Mouse (Mus musculus): ENCODE measurements around the gene Inpp5e. TPM values are rescaled to one million over a fixed set of nuclear protein-coding genes. Genes with fewer than 3 reads are reported as not detected.
A peak's percentile ranks its signal among the peaks of the same experiment; 100 is the strongest.

Inpp5e gene
- total and polyA plus RNA-seq, 3 experiments, result 7.6 to 23.0 (median 16.0) TPM

DNA sequence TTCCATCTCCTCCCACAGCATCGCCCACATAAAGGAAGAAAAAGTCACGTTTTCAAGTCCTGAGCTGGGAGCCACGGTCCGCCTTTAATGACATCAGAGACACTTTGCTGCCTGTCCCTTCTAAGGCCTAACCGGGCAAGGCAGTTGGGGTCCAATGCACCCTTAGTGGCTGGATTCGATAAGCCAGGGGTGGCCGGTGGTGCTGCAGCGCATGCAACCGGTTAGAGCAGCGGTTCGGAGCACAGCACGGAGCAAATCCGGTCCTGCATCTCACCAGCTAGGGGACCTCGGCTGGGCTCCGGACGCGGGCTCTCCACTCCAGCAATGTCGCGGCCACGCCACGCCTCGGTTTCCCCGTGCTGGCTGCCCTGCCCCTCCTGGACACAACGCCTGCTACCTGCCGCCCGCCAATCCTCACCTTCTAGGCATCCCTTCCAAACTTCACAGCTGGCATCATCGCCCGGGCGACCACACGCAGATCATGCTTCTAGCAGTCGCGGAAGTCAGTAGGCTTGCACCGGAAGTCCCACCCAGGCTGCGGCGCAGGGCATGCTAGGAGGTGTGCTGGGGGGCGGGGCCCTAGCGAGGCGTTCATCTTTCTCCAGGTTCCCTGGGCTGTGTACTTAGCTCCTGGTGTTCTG, 28.8 kb downstream of the Inpp5e start, which contains the start of gene Snapc4:
Snapc4 (minus strand) TSS at position 523 of the 641 bp plus-strand sequence.
- H3K36me3 ChIP-seq (replicated peaks), result peaks cover 80% of the 10 kb centered on the region
- ATAC-seq (ENCODE audit: extremely low read depth, insufficient number of reproducible peaks, low FRiP score, poor library complexity, severe bottlenecking), result peak; percentile 84
- no peaks in the 10 kb centered on the region for H3K27me3 ChIP-seq (ENCODE audit: insufficient read depth, low read length)
- DNase-seq (ENCODE audit: low spot score), result peak; percentile 97
- peak within 1 kb of the TSS; percentile 96 for H3K4me3 ChIP-seq (ENCODE audit: low read depth, low read length)
- TF ChIP-seq GATA2 (IDR thresholded peaks at IDR 0.05; ENCODE audit: borderline replicate concordance, low read depth, low read length) (no peak), TAL1 (conservative IDR thresholded peaks at IDR 0.05; ENCODE audit: low read depth, low read length) (no peak), GATA1 (IDR thresholded peaks at IDR 0.05; ENCODE audit: borderline replicate concordance, low read length) (no peak), POLR2AphosphoS5 (IDR thresholded peaks at IDR 0.05; ENCODE audit: insufficient replicate concordance, low read depth, low read length) (no peak), CTCF (IDR thresholded peaks at IDR 0.05; ENCODE audit: low read depth, low read length) (no peak)
- H3K4me1 ChIP-seq (ENCODE audit: insufficient read depth, low read depth, low read length), result peaks cover 20% of the 10 kb centered on the region
- no peaks in the 10 kb centered on the region for H3K9me3 ChIP-seq (replicated peaks)

DNA sequence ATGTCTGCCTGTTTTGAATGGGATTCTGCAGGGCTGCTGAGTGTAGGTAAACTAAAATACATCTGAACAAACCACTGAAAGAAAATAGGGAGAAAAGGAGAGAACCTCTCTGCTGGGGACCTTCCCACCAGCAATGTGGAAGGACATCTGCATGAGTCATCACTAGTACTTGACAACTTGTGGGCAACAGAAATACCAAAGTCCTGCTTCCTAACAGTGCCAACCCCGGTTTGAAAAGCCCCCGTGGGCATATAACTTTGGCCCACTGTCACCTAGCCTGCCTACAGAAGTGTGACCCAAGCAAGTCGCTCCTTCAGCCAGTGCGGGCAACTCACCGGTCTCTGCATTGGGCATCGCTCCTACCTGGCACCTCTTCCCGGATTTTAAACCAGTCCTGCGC, 36.6 kb downstream of the Inpp5e start:
- Histone ChIP-seq H3K4me3 (ENCODE audit: low read depth, low read length) (no peak overlapping the region), H3K36me3 (replicated peaks) (peaks cover 100% of the 10 kb centered on the region), H3K27me3 (ENCODE audit: insufficient read depth, low read length) (no peaks in the 10 kb centered on the region), H3K9me3 (replicated peaks) (no peaks in the 10 kb centered on the region), H3K4me1 (ENCODE audit: insufficient read depth, low read depth, low read length) (no peaks in the 10 kb centered on the region)
- TF ChIP-seq GATA2 (IDR thresholded peaks at IDR 0.05; ENCODE audit: borderline replicate concordance, low read depth, low read length) (no peak), POLR2AphosphoS5 (IDR thresholded peaks at IDR 0.05; ENCODE audit: insufficient replicate concordance, low read depth, low read length) (no peak), GATA1 (IDR thresholded peaks at IDR 0.05; ENCODE audit: borderline replicate concordance, low read length) (no peak), TAL1 (conservative IDR thresholded peaks at IDR 0.05; ENCODE audit: low read depth, low read length) (no peak), CTCF (IDR thresholded peaks at IDR 0.05; ENCODE audit: low read depth, low read length) (no peak)
- ATAC-seq (ENCODE audit: extremely low read depth, insufficient number of reproducible peaks, low FRiP score, poor library complexity, severe bottlenecking), result no peak
- DNase-seq (ENCODE audit: low spot score), result no peak

DNA sequence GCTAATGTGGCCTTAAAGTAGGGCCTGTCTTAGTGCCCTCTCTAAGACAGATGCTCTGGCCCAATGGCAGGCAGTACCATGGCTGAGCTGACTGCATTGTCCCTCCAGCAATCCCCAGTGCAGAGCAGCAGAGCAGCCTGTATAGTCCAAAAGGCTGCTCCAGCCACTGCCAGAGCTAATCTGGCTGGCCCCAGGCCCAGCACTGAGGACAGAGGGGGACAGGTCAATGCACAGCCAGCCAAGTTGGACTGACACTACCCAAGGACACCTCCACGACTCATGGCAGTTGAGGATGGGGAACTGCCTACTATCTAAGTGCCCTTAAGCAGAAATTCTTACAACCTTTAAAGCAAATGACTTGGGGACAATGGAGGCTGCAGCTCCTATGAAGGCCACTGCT, 40.4 kb downstream of the Inpp5e start:
- no peaks in the 10 kb centered on the region for H3K9me3 ChIP-seq (replicated peaks)
- no peak overlapping the region for H3K4me3 ChIP-seq (ENCODE audit: low read depth, low read length)
- DNase-seq (ENCODE audit: low spot score) (no peak), ATAC-seq (ENCODE audit: extremely low read depth, insufficient number of reproducible peaks, low FRiP score, poor library complexity, severe bottlenecking) (no peak)
- TF ChIP-seq GATA2 (IDR thresholded peaks at IDR 0.05; ENCODE audit: borderline replicate concordance, low read depth, low read length) (no peak), GATA1 (IDR thresholded peaks at IDR 0.05; ENCODE audit: borderline replicate concordance, low read length) (no peak), CTCF (IDR thresholded peaks at IDR 0.05; ENCODE audit: low read depth, low read length) (no peak), TAL1 (conservative IDR thresholded peaks at IDR 0.05; ENCODE audit: low read depth, low read length) (no peak), POLR2AphosphoS5 (IDR thresholded peaks at IDR 0.05; ENCODE audit: insufficient replicate concordance, low read depth, low read length) (no peak)
- H3K4me1 ChIP-seq (ENCODE audit: insufficient read depth, low read depth, low read length), result no peaks in the 10 kb centered on the region
- no peaks in the 10 kb centered on the region for H3K27me3 ChIP-seq (ENCODE audit: insufficient read depth, low read length)
- H3K36me3 ChIP-seq (replicated peaks), result peaks cover 100% of the 10 kb centered on the region

DNA sequence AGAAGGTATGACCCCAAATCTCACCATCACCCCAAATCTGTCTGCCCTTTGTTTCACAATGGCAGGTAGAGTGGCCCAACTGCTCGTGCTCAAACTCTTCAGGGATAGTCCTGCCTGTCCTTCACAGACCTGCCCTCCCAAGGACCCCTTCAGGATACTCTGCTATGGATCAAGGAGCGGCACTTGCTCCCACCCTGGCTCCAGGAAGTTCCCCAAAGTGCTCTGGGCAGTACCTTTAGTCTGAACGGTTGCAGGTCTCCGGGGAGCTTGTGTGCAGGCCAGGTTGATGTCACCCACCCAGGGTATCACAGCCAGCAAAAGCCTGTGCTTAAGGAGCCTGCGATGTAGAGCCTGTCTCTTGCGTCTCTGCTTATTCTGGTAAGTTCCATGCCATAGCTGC, 41.1 kb downstream of the Inpp5e start:
- DNase-seq (ENCODE audit: low spot score) (no peak), ATAC-seq (ENCODE audit: extremely low read depth, insufficient number of reproducible peaks, low FRiP score, poor library complexity, severe bottlenecking) (no peak)
- Histone ChIP-seq H3K27me3 (ENCODE audit: insufficient read depth, low read length) (no peaks in the 10 kb centered on the region), H3K36me3 (replicated peaks) (peaks cover 100% of the 10 kb centered on the region), H3K4me1 (ENCODE audit: insufficient read depth, low read depth, low read length) (no peaks in the 10 kb centered on the region), H3K4me3 (ENCODE audit: low read depth, low read length) (no peak overlapping the region), H3K9me3 (replicated peaks) (no peaks in the 10 kb centered on the region)
- no peak for TF ChIP-seq GATA2 (IDR thresholded peaks at IDR 0.05; ENCODE audit: borderline replicate concordance, low read depth, low read length)
- TF ChIP-seq GATA1 (IDR thresholded peaks at IDR 0.05; ENCODE audit: borderline replicate concordance, low read length), result no peak
- no peak for TF ChIP-seq TAL1 (conservative IDR thresholded peaks at IDR 0.05; ENCODE audit: low read depth, low read length)
- no peak for TF ChIP-seq CTCF (IDR thresholded peaks at IDR 0.05; ENCODE audit: low read depth, low read length)
- no peak for TF ChIP-seq POLR2AphosphoS5 (IDR thresholded peaks at IDR 0.05; ENCODE audit: insufficient replicate concordance, low read depth, low read length)

DNA sequence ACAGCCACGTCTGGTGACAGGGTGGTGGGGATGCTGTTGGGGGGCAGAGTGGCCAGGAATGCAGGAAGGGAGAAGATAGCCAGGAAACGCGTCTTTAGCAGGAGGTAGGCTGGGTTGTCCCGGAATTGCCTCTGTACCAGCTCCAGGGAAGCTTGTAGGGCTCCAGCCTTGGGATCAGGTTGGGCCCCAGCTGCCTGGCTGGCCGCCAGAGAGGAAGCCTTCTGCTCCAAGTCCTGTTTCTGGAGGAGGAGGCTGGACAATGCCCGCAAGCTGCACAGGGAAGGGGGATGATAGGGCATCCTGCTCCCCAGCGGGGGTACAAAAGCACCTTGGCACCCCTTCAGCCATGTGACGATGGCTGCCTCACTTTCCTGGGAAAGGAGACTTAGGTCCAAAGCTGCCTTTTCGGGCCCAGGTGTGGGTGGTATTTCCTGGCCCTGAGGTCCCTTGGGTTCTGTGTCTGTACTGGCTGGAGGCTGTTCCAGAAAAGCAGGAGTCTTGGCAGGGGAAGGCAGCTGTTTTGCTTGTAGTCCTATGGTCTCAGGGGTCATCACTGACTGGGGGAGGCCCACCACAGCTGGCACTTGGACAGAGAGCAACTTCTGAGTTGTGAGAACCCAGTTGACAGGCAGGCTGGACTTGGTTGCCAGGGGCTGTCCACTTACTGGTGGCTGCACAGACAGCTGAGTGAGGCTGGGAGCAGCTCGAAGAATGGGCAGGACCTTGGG, 44.1 kb downstream of the Inpp5e start:
- TF ChIP-seq CTCF (IDR thresholded peaks at IDR 0.05; ENCODE audit: low read depth, low read length) (no peak), GATA2 (IDR thresholded peaks at IDR 0.05; ENCODE audit: borderline replicate concordance, low read depth, low read length) (no peak), TAL1 (conservative IDR thresholded peaks at IDR 0.05; ENCODE audit: low read depth, low read length) (no peak)
- no peak overlapping the region for H3K4me3 ChIP-seq (ENCODE audit: low read depth, low read length)
- H3K27me3 ChIP-seq (ENCODE audit: insufficient read depth, low read length), result no peaks in the 10 kb centered on the region
- H3K4me1 ChIP-seq (ENCODE audit: insufficient read depth, low read depth, low read length), result peaks cover 6% of the 10 kb centered on the region; the same call in 1 of the 2 replicates
- no peak for ATAC-seq (ENCODE audit: extremely low read depth, insufficient number of reproducible peaks, low FRiP score, poor library complexity, severe bottlenecking)
- no peak for DNase-seq (ENCODE audit: low spot score)
- peaks cover 95% of the 10 kb centered on the region for H3K36me3 ChIP-seq (replicated peaks)
- no peaks in the 10 kb centered on the region for H3K9me3 ChIP-seq (replicated peaks)

DNA sequence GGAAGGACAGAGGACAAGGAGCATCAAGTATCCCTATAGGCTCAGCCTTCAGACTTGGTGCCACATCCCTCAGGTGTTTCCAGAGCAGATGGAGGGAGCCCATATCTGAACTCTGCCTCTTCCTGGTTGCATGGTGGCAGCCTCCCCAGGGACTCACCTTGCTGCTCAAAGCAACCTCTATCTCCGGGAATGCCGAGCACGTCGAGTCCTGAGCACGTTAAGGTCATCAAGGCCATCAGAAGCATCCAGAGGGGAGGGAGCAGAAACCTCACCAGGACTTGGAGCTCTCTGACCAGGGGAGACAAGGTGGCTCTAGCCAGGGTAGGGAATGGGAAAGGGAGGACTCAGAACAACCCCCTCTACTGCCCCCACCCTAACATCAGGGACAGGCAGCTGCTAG, 45.5 kb downstream of the Inpp5e start:
- no peak for ATAC-seq (ENCODE audit: extremely low read depth, insufficient number of reproducible peaks, low FRiP score, poor library complexity, severe bottlenecking)
- H3K4me1 ChIP-seq (ENCODE audit: insufficient read depth, low read depth, low read length), result peaks cover 6% of the 10 kb centered on the region; the same call in 1 of the 2 replicates
- peaks cover 80% of the 10 kb centered on the region for H3K36me3 ChIP-seq (replicated peaks)
- no peak for TF ChIP-seq GATA2 (IDR thresholded peaks at IDR 0.05; ENCODE audit: borderline replicate concordance, low read depth, low read length)
- TF ChIP-seq POLR2AphosphoS5 (IDR thresholded peaks at IDR 0.05; ENCODE audit: insufficient replicate concordance, low read depth, low read length), result no peak
- TF ChIP-seq TAL1 (conservative IDR thresholded peaks at IDR 0.05; ENCODE audit: low read depth, low read length), result no peak
- no peak for TF ChIP-seq CTCF (IDR thresholded peaks at IDR 0.05; ENCODE audit: low read depth, low read length)
- no peak for TF ChIP-seq GATA1 (IDR thresholded peaks at IDR 0.05; ENCODE audit: borderline replicate concordance, low read length)
- DNase-seq (ENCODE audit: low spot score), result no peak
- H3K27me3 ChIP-seq (ENCODE audit: insufficient read depth, low read length), result peaks cover 8% of the 10 kb centered on the region; the same call in 1 of the 2 replicates
- no peak overlapping the region for H3K4me3 ChIP-seq (ENCODE audit: low read depth, low read length)
- no peaks in the 10 kb centered on the region for H3K9me3 ChIP-seq (replicated peaks)
